Mouse (Mus musculus): ENCODE measurements at regions not wholly inside any gene's neighbourhood (a gene's known extent, or its start where the extent isn't known, plus 50 kb on each side); places are given as distances from the start of the nearest gene placed in this dataset.

DNA sequence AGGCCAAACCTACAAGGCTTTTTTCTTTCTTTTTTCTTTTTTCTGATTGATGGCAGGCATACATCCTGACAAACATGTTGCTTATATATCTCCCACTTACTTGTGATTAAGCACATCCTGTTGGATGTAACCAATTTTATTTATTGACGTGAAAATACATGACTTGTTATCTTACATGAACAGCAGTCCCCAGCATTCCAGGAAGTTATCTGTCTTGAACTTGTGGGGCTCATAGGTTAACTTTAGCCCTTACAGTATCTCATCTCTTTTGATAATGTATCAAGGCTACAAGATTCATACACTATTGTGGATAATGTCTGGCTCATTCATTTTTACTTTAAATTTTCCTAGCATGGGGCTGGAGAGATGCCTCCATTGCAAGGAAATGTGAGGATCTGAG is 852.0 kb upstream of the Agtr1b start:
- DNase-seq = no peak

DNA sequence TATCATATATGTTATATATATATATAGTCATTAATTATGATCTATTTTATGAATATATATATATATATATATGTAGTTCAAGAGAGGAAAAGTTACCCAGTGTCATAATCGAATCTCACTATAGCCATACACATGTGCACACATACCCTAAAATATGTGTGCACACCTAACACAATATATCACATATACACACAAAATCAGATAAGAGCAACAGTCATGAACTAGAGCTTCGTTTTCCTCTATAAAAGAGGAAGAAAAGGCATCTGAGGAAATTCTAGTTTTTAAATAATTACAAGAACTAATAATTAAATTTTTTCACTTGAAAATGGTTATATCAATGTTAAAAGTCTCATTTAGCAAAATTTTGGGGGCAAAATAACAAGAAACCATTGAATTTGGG is 835.3 kb upstream of the Tbl1xr1 start:
- no peak for DNase-seq

DNA sequence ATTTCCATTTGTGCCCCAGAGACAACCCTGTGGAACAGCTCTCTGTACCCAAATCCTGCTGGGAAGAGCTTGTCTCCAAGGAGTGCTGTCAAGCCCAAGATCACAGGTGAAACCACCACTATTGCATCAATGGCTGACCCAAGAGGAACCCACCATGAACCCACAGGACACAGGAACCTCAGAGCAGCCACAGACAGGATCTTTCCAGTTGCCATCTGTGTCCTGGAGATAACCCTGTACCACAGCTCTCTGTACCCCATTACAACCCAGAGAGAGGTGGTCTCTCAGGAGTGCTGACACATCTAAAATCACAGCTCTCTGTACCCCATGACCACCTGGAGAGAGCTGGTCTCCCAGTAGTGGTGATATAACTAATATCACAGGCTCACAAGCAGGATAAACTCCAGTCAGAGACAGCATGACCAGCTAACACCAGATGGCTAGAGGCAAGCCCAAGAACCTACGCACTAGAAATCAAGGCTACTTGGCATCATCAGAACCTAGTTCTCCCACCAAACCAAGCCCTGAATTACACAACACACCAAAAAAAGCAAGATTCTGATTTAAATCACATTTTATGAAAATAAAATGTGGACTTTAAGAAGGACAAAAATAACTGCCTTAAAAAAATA is 820.2 kb upstream of the Tbl1xr1 start:
- DNase-seq = no peak

DNA sequence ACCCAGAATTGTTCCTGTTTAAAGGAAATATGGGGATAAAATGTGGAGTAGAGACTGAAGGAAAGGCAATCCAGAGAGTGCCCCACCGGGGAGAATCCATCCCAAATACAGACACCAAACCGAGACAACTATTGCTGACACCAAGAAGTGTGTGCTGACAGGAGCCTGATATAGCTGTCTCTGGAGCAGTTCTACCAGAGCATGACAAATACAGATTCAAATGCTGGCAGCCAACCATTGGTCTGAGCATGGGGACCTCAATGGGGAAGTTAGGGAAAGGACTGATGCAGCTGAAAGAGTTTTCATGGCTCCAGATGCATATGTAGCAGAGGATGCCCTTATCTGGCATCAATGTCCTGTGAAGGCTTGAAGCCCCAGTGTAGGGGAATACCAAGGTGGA is 813.1 kb upstream of the Tbl1xr1 start:
- no peak for DNase-seq

DNA sequence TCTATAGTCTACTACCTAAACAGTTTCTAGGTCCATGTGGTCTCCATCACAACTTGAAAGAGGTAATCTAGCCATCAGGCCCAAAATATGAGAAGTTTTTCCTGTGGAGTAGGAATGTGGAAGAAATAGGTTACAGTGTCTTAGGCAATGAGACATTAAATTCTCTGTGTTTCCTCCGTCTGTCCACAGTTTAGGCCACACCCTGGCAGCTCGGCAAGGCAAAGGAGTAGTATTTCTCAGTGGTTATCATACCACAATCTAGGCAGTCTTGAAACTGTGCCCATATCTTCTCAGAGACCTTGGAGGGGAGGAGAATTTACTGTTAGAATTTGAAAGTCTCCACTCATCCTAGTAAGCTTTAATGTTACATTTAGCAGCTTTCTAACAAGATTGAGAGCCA is 811.0 kb upstream of the Tbl1xr1 start:
- DNase-seq = no peak

DNA sequence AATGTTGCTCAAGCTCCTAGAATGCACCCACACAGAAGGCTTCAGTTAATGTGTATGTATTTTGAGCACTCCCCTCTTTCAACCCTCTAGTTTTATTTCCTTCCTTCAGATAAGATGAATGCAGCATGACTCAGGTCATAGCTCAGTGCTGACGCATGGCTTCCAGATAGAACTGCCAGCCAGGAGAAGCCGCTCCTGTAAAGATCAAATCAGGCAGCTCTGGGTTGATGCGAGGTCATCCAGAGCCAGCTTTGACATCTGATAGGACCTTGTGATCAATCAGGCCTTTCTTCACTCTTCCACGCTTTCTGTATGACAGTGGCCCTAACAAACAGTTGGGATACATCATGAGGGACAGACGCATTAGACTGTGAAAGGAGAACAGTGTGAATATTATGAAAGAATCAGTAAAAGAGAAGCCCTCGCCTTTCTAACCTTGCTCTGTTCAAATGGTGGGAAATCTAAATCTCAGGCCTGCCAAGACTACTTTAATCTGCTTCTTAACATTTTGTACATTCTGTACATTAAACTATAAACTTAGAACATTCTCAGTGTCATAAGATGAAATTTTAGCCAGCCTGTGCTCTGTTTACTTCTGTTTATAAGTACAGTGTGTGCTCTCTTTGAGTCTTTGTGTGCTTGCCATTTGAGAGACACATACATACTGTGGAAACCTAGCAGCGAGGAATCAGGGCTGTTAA is 807.9 kb upstream of the Tbl1xr1 start:
- no peak for DNase-seq

DNA sequence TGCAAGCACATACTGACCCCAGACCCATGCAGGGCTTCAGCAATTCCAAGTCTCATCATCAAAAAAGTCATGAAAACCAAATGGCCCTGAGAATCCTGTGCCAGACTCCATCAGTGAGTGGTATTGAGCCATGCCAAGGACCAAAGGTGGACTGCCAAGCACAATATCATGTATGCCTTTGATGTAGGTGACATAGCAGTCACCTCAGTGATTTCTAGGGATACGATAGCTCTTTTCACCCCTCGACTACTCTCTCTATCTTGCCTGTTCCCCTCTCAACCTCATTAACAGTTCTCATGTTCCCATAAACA is 807.4 kb upstream of the Tbl1xr1 start:
- DNase-seq = no peak

DNA sequence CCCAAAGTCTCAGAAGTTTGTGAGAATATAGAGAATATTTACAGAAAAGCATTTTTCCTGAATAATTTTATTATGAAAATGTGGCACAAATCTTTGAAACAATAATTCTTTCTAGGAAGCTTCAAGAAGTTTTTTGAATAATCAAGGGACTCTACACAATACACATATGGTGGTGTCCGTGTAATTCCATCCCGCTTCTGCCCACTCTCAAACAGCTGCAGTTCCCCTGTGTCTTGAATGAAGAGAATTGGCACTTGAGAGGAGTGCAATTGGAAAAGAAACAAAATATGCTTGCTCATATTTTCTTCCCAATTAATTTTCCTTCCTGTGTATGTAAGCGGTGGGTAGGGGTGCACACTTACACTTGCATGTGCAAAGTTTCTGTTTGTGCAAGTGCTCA is 805.7 kb upstream of the Tbl1xr1 start:
- no peak for DNase-seq

DNA sequence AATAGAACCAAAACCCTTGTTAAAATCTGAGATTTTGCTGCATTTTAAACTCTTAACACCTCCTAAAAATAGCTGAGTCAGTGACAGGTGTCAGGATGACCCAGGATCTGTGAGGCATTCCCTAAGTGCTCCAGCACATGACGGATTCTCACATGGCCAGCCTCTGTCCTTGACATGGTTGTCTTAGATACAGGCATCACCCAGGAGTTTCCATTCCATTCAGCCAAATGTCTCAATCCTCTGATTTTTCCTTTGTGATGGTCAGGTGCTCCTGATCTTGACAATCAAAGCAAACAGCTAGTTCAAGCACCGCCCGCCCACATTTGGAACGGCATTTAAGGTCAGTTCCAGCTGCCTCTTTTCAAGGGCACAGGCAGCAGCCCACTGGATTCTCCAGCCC is 804.2 kb upstream of the Tbl1xr1 start:
- DNase-seq = no peak

DNA sequence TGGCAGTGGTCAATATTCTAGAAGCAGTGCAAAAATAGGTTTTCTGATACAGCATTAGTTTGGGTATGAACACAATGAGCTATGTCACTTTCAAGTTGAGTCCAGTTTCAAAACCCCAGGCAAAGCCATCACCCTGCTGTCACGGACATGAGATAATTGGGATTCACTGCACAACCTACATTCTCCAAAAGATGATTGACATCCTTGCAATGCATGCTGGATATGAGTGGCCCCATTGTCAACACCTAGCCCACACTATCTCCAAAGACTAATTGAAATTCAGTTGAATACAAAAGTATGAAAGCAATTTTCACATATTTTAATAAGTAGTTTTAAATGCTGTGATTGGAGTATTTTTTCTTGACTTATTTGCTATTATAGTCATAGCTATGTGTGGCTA is 783.7 kb upstream of the Tbl1xr1 start:
- DNase-seq = no peak

DNA sequence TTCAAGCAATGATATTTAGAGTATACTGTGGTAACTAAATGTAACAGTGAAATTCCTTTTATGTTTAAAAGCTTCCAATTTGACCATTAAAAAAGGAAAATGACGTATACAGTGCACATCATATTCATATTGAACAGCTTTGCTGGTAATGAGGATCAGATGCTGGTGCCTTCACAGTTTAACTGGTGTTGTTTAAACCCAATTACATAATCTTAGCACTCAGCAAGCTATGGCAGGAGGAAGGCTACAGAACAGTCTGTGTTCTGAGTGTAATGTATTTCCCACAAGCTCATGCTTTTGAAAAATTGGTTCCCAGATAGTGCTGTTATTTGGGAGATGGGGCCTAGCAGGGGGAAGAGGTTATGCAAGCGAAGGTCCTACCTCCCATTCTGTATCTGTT is 783.1 kb upstream of the Tbl1xr1 start:
- no peak for DNase-seq

DNA sequence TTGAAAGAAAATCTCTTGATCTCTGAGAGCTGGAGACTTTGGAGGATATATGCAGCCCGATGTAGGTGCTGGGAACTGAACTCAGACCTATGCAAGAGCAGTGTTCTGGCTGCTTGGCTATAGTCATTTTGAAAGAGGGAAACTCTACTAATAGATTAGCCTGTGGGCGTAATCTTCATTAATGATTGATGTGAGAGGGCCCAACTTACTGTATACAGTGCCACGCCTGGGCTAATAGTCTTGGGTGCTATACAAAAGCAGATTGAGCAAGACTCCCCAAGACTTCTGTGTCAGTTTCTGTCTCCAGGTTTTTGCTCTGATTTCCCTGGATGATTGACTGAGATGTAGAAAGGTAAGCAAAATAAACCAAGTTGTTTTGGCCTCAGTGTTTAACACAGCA is 781.7 kb upstream of the Tbl1xr1 start:
- DNase-seq = no peak

DNA sequence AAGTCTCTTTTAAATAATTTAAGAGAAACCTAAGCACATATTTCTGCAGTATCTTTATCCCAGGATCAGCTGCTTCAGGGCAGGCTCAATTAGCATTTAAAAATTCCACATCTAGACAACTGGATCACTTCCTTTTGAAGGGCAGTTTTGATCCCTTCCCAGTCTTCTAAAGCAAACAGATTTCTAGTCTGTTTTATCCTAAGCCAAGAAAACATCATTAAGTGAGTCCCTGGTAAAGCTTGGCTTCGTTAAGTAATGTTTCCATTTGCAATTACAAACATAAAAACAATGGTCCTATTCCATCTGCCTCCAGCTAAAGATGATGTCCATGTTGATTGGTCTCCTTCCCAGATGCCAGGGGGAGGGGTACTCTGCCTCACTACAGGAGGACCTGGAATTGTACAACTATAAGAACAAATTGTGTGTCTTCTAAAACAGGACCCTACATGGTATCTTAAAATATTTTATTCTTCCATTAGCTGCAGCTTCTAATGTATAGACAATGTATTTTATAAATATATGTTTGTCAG is 779.8 kb upstream of the Tbl1xr1 start:
- DNase-seq = no peak

DNA sequence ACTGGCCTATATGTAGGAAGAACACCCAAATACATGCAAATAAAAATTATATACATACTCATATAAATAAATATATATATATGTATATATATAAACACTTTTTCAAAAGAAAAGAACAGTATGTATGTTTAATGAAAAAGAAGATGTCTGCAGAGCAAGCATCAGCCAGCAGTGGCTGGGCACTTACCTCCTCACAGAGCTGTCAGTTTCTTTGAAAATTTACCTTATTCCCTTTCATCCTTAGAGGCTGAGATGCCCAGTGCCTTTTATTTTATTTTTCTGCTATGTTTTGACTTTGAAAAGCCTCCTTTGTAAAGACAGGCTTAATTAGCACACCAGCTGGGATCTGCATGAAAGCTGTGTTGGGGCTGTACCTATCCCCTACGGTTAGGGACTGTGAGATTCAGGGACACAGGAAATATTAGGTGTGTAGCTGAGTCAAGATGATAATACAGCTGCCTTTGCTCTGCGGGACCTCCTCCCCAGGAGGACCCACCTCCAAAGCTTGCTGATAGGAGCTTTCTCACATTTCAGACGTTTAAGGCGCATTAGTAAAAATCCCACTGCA is 751.0 kb upstream of the Tbl1xr1 start:
- no peak for DNase-seq

DNA sequence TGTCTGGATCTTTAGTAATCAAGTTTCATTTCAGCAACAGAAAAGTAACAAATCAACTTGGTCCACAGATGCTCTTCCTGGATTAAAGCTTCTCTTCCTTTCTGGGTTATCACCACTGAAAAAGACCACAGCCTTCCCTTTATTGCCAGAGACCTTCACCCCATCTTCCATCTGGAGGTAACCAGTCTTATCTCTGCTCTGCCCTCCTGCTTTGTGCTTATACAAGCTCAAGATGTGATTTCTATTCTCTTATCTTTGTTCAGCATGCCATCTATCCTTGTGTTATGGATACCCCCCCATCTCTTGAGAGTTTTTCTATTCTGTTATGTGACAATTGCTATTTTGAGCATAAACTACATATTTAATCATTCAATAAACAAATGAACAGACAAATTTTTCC is 734.5 kb upstream of the Tbl1xr1 start:
- no peak for DNase-seq

DNA sequence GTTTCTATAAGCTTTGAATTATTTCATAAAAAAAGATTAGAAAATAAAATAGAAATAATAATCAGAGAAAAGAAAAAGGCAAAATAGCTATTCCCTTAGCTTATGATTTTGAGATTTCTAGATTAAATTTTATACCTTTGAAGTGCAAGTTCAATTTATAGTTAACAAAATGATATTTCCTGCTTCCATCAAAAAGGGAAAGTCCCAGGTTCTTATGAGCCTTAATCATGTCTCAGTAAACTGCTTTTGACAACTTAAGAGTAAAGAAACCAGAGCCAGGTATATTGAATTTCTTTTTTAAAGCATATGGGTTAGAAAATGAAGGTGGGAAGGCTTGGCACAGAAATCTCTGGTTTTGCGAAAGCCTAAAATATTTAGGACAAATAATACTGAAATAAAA is 733.4 kb upstream of the Tbl1xr1 start:
- DNase-seq = no peak

DNA sequence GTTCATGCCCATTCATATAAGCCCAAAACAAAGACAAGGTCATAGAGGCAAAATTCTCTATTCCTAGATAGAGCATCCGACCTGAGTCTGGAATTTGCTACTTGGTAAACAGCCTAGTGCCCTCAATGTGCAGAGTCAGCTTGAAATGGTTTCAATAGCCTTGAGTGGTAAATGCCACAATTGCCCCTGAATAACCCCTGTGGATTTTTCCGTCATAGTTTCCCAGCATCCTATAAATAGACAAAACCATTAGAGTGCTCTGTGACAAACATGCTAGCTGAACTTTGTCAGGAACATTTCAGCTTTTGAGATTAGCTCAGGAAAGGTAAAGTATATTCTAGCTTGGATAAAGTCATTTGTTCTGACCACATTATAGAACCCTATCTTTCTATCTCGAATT is 727.0 kb upstream of the Tbl1xr1 start:
- DNase-seq = no peak

DNA sequence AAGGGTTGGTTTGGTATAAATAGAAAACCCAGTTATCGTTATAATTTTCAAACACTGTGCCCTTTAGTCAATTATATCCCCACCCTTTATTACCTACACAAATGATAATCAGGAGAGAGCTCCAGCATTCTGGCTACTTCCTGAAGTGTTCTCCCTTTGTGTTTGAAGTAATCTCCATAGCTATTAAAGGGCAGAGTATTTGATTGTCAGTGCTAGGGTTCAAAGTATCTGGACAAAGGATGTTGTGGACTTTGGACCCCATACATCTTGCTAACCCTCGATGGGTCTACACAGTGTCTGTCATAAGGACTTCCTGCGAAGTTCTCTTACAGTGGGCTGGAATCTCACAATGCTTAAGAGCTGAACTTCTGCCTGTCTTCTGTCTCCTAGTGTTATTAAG is 720.3 kb upstream of the Tbl1xr1 start:
- DNase-seq = no peak

DNA sequence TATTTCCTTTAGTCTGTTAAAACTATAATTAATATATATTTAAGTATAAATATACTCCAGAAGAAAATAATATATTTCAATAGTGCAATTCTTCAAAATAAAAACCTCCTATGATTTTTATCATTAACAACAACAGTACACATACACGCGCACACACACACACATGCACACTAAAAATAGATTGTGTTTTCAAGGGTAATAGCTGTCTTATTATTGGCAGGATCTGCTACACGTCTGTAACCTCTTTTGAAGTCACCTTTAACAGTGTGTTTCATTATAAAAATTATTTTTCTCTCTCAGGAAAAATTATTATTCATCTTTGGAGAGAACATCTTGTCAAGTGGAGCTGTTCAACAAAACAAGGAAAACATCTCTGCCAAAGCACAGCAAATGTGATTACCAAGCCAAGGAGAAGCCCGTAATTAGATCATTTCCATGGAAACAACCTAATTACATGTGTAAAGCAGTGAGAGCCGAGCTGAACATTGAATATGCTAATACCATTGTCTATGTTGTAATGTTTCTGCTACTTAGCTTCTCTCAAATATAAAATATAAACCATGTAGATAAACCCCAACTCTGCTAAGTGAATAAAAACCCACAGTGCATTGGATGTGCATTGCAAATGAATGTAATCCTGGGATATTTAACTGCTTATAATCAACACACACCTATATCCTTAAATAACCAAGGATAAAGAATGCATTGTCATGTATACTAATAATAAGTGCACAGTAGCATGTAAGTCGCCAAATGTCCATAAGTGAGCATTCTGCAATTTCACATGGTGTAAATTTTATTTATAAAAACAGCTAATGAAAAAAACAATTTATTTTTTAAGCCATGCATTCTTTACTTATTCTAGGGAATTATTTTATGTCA is 719.4 kb upstream of the Tbl1xr1 start:
- DNase-seq = no peak

DNA sequence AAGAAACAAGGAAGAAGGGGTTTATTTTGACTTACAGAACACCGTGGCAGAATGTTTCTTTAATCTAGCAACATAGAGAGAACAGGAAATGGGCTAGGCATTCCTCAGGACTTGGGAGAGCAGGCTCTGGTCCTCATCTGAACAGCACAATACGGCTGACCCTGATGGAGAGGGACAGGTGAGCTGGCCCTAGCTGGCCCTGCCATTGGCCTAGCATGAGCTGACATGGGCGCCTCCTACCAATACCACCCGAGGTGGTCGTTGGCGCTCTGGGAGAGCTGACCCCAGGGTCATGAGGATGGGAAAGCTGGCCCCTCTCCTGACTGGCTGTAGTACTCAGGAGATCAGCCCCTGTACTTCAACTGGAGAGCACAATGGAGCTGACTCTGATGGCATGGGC is 718.4 kb upstream of the Tbl1xr1 start:
- DNase-seq = no peak

DNA sequence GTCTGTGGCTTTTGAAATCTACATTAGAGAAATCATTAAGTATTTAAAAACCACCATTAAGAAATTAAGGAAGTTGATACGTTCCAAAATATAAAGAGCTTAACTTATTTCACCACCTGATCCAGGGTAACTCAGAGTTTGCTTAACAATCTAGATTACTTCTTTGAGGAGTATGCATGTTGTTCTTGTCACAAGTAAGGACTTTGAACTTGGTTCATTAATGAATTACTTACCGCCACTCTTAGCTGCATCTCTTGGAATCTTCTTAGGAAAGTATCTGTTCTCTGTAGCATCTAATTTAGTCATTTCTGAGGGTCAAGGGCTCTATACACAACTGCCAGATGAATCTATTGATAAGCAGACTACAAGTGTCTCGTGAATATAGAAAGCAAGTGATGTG is 715.4 kb upstream of the Tbl1xr1 start:
- no peak for DNase-seq

DNA sequence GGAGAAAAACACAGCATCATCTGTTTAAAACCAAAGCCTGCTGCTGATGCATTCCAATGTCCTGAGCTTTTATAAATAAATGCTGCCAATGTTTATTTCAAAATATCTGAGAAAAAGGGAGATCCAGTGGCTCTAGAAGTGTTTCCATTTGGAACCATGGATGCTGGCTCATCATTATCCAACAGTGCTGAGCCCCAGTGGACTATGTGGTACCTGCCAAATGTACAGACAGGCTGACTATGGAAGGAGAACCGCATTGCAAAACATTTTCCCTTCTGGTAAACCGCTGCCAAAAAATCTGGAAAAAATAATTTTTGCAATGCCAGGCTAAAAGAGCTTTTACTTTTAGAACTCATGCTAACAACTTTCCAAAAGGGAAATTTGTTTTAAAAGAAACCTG is 696.6 kb upstream of the Tbl1xr1 start:
- DNase-seq = no peak

DNA sequence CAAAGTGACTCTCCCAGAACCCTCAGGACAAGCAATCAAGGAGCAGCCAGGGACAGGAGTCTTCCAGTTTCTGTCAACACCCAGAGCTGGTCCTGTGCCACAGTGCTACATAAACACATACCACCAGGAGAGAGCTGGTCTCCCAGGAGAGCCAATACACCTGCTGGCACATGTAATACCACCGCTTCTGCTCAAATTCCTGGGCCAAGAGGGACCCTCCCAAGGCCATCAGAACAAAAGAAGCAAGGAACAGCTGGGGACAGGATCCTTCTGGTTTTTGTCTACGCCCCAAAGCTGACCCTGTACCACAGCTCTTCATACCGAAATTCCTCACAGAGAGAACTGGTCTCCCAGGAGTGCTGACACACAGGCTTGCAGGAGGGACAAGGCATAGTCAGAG is 695.4 kb upstream of the Tbl1xr1 start:
- DNase-seq = no peak

DNA sequence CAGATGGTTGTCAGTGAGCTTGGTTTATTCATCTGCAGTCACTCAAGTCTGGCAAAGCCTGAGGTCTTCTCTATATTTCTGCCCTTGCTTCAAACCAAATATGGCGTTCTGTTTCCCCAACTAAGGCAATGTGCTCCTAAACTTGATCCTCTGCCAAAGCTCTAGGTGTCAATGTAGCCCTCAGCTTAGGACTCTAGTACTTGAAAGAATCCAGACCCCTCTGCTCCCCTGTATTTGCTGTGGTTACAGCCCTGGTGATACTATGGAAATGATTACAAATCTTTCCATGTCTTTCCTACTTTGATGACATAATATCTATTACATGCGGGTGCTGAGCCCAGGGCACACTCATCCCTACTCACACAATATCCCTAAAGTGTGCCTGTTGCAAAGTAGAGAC is 672.9 kb upstream of the Tbl1xr1 start:
- DNase-seq = no peak
